Mouse (Mus musculus) E14TG2a.4 (cell line): ENCODE measurements at regions not wholly inside any gene's neighbourhood (a gene's known extent, or its start where the extent isn't known, plus 50 kb on each side); places are given as distances from the start of the nearest gene placed in this dataset.
"Not testable (repeated sequence)": the region's sequence is repeated elsewhere in the genome, so short reads cannot be mapped to it uniquely, and the experiment has no call there.

Experiments
- H3K27me3 ChIP-seq: 2 replicates; pipeline ENCODE4 v1.6.1; 2014; ENCODE audit warnings: low read length, control low read depth; ENCODE audit not compliant: insufficient read depth
- H3K36me3 ChIP-seq: 2 replicates; pipeline ENCODE4 v1.6.1; 2014; ENCODE audit warnings: low read length, control low read depth; ENCODE audit not compliant: insufficient read depth
- H3K4me1 ChIP-seq: replicated peaks from 2 replicates; pipeline ENCODE4 v1.6.1; 2014; ENCODE audit warnings: low read depth, low read length, control low read depth
- H3K4me3 ChIP-seq: replicated peaks from 2 replicates; pipeline ENCODE4 v1.5.1; 2014; ENCODE audit warnings: mild to moderate bottlenecking, low read length
- H3K9me3 ChIP-seq: 2 replicates; pipeline ENCODE4 v1.6.1; 2014; ENCODE audit warnings: low read length, control low read depth
- CTCF ChIP-seq: conservative IDR thresholded peaks from 2 replicates; pipeline ENCODE4 v1.5.1; 2014; ENCODE audit warnings: low read length
- NANOG ChIP-seq: IDR thresholded peaks from 2 replicates; pipeline ENCODE4 v1.6.1; 2014; ENCODE audit warnings: borderline replicate concordance, low read length, mixed read lengths
- POU5F1 ChIP-seq: IDR thresholded peaks from 2 replicates; pipeline ENCODE4 v1.6.1; 2014; ENCODE audit warnings: low read length, borderline replicate concordance

GRCm38 (mm10) chr13:13888847-13889246 is 65.4 kb upstream of the B3galnt2 start:
- H3K4me3 ChIP-seq, H3K36me3 ChIP-seq, H3K4me1 ChIP-seq, H3K27me3 ChIP-seq, H3K9me3 ChIP-seq: not testable (repeated sequence)

DNA sequence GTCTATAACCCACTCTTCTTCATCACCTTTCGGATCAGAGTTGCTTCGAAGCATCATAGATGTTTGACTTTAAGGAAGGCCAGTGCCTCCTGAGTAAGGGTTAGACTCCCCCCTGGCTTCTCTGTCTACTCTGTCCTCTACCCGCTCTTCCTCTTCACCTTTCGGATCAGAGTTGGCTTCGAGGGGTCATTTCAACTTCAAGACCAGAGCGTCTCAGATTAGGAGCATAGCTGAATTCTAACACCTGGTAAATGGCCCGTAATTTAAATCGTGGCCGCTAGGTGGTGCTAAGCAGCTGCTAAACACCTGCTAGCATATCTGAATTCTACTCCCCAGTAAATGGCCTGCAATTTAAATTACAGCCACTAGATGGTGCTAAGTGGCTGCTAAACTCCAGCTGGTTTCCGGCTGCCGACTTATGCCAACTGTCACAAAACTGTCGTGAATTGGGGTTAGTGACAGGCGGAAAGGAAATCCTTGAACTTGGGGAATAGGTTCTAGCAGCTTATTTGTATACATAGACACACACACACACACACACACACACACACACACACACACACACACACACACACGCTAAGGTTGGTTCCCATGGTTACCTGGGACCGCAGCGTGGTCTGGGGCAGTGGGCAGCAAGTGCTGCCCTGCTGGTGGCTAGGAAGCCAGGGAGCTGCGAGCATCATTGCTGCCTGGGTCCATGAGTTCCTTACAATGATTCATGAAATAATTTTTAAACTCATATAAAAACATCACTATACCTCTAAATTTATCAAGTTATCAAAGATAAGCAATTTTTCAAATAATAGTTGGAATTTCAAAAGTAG is 64.8 kb upstream of the B3galnt2 start:
- Histone ChIP-seq H3K4me1 (no peaks in the 10 kb centered on the region), H3K36me3 (no peaks in the 10 kb centered on the region), H3K9me3 (peaks cover 13% of the 10 kb centered on the region), H3K4me3 (no peak overlapping the region), H3K27me3 (no peaks in the 10 kb centered on the region)
- no peak for TF ChIP-seq POU5F1
- no peak for TF ChIP-seq NANOG
- peak; percentile 92 for TF ChIP-seq CTCF

DNA sequence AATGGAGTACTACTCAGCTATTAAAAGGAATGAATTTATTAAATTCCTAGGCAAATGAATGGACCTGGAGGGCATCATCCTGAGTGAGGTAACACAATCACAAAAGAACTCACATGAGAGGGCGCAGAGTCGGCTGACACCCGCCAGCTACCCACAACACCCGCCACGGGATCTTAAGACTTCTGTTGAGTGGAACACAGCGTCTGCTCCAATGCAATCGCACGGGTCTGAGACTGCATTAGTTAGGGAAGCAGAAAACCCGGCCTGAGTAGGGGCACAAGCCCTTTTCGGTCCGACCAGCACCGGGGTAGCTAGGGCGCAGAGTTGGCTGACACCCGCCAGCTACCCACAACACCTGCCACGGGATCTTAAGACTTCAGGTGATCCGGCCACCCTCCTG is 52.1 kb upstream of the B3galnt2 start:
- not testable (repeated sequence) for H3K27me3 ChIP-seq, H3K36me3 ChIP-seq, H3K4me1 ChIP-seq
- Histone ChIP-seq H3K4me3 (peak overlapping the region; percentile 39), H3K9me3 (peaks cover 20% of the 10 kb centered on the region)
